Mouse (Mus musculus) right cerebral cortex, postnatal 10 days (tissue): ENCODE results near the gene Fgfr4.
A peak's percentile ranks its signal among the peaks of the same experiment; 100 is the strongest.

Source experiments
- DNase-seq, 2 experiments: peaks; one replicate each; pipeline ENCODE4 v3.0.0; 2021; ENCODE audit warnings: low spot score in 2 of 2

Gene Fgfr4

DNA sequence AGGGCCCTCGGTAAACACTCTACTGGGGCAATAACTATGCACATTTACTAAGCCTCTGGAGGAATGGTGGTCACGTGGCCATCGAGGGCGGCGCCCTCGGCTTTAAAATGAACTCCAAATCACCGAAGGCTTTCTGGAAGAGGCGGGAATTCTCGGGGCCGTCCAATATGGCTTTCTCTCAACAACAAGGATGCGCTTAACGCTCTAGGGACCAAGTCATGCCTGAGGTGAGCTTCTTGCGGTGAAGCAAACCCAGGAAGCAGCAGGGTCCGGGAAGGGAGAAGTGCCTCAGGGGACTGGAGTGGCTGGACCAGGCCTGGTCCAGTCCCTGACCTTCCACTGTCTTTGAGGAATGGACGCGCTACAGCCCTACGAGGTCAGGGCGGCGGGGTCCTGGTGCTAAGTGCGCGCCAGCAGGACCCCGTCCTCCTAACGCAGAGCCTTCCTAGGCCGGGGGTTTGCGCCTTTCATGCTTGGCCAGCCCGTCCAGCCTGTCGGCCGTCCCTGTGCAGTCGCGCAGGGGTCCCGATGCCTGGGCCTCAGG, 57.3 kb downstream of the Fgfr4 start, which contains the start of gene Nsd1:
Gene Nsd1 (plus strand): TSS at position 134 of the 544 bp plus-strand sequence.
- DNase-seq = peak; percentile 38 to 68

DNA sequence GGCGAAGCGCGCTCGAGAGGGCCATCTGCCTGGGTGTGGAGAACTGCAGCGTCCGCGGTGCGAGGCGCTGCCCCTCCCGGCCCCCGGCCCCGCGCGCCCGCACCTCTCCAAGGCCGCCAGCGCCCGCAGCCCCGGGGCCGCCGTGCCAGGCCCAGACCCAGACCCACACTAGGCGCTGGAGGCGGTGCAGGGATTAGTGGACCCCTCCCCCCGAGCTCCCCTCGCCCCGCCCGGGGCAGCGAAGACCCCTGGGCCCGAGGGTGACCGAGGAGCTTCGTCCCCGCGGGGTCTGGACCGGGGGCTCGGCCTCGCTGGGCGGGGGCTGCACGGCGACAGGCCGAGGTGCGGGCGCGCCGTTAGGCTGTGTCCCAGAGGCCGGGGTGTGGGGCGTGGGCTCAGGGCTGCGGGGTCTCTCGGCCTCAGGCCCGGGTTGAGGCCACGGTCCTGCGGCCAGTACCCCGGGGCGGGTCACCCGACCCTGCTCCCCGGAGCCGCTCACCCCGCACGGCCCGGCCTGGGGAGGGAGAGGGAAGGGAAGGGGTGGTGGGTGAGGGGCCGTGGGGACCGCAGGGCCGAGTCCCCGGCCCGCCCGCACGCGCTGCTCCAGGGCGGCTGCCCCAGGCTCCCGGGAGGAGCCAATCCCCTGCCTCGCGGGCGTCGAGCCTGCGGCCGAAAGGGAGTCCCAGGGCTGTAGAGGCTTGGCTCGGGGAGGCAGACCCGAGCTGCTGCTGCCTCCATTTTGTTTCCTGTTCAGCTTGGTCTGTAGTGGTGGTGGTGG, 57.9 kb downstream of the Fgfr4 start:
- peak in 1 of 2 experiments; percentile 68 for DNase-seq

DNA sequence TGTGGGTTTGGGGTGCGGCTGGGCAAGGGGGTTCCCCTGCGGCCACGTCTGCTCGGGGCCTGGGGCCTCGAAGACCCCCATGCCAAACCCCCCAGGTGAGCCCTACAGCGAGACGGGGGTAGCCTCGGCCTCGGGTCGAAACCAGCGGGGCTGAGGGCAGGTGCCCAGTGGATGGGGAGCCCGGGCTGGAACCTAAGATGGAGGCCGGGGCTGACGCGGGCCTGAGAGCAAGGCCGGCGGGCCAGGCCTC, 58.5 kb downstream of the Fgfr4 start:
- DNase-seq = no peak

DNA sequence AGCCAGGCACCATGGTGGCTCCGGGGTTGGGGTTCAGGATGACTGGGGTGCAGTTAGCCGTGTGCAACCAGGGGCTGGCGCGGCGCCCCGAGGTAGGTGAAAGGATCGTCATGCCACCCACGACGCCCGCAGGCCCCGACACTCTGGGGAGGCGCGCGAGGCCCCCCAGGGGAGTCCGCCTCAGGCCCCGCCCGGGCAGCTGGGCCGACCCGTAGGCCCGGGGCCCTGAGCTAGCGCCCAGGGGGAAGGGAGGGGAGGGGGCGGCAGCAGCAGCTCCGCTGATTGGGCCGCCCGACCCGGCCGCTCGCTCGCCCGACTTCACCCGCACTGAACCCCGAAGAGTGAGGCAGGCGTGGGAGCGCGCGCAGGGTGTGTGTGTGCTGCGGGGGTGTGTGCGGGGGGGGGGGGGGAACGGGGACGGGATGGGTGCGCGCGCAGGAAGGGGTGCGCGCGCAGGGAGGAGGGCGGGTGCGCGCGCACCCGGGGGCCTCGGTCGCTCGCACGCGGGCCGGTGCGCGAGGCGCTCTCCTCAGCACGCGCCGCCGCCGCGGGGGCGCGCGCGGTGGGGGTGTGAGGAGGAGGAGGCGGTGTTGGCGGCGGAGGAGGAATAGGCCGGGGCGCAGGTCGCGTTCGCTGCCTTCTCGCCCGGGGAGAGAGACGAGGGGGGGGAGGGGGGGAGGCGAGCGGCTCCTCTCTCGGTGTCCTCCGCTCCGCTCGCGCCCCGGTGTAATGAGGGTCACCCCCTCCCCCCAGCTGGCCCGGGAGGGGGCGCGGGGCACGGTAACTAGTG, 59.0 kb downstream of the Fgfr4 start:
- DNase-seq = peak; percentile 91 to 92

DNA sequence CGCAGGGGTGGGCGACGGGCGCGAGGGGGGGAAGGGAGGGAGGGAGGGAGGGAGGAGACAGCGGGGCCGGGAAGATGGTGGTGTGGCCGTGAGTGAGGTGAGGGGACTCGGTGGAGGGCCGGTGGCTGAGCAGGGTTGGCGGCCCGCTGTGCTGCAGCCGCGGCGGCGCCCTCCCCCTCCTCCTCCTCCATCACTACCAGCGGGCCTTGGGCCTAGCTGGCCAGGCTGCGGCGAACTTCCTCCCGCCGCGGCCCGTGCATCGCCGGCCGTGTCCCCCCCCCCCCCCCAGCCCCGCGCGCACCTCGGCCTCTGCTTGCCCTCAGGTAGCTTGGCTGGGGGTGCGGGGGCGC, 59.5 kb downstream of the Fgfr4 start:
- DNase-seq = peak in 1 of 2 experiments; percentile 73

DNA sequence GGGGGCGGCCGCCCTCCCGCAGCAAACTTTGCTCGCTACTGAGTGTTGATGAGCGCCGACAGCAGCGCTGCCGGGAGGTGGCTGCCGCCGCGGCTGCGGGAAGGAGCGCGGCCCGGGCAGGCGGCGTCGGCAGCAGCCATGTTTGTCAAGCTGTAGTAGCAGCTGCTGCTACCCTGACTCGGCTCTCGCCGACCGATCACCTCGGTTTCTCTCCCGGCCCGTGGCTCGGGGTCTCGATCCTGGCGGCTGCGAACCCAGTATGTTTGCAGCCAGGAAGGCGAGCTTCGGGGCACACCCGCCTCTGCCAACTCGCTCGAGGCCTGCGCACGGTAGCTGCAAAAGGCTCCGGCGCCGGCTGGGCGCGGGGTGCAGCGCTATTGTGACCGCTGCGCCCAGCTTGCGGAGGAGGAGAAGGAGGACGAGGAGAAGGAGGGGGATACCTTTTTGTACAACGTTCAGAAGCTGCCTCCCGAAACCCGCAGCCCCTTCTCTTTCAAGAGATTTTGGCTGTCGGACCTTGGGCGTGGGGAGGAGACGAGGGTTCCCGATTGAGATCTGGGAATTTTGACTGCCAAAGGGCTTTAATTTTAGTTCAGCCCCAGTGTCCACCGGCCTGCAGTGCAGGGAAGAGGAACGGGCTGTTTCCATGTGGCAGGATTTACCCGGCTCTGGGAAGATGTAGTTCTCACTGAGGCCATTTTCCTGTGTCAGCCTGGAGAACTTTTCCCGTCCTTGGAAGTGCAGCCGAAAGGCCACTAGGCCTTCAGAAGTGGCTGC, 60.1 kb downstream of the Fgfr4 start:
- DNase-seq = peak; percentile 65 to 73

DNA sequence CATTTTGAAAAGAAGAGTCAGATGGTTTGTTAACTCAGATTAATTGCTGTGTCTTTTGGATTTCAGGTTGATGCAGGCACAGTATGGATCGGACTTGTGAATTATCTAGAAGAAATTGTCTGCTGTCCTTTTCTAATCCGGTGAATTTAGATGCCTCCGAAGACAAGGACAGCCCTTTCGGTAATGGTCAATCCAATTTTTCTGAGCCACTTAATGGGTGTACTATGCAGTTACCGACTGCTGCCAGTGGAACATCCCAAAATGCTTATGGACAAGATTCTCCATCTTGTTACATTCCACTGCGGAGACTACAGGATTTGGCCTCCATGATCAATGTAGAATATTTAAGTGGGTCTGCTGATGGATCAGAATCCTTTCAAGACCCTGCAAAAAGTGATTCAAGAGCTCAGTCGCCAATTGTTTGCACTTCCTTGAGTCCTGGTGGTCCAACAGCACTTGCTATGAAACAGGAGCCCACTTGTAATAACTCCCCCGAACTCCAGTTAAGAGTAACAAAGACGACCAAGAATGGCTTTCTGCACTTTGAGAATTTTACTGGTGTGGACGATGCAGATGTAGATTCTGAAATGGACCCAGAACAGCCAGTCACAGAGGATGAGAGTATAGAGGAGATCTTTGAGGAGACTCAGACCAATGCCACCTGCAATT, 60.8 kb downstream of the Fgfr4 start:
- DNase-seq = no peak
